Mouse (Mus musculus) heart, embryonic 13.5 days (tissue): ENCODE measurements around the gene Fars2. TPM values are rescaled to one million over a fixed set of nuclear protein-coding genes. Genes with fewer than 3 reads are reported as not detected.

Experiments used
- ATAC-seq: fragments of 200-750 bp; cut with Nextera tagmentation; 2 replicates; pipeline ENCODE4 v1.8.0; 2017; ENCODE audit warnings: moderate TSS enrichment; ENCODE audit not compliant: insufficient number of reproducible peaks, low FRiP score, low TSS enrichment; ENCODE audit errors: extremely low read depth
- H3K27ac ChIP-seq: fragments of 300-500 bp; sonication (generic); replicated peaks from 2 replicates; pipeline ENCODE4 v1.5.1; 2015; ENCODE audit warnings: moderate library complexity, mild to moderate bottlenecking, inconsistent platforms
- H3K27me3 ChIP-seq: fragments of 300-500 bp; sonication (generic); replicated peaks from 2 replicates; pipeline ENCODE4 v1.6.1; 2015; ENCODE audit warnings: mild to moderate bottlenecking, inconsistent platforms
- H3K36me3 ChIP-seq: fragments of 300-500 bp; sonication (generic); 2 replicates; pipeline ENCODE4 v1.6.1; 2015; ENCODE audit warnings: mild to moderate bottlenecking, inconsistent platforms
- H3K4me1 ChIP-seq: fragments of 300-500 bp; sonication (generic); 2 replicates; pipeline ENCODE4 v1.6.1; 2015; ENCODE audit warnings: inconsistent platforms
- H3K4me2 ChIP-seq: fragments of 300-500 bp; sonication (generic); 2 replicates; pipeline ENCODE4 v1.6.1; 2015; ENCODE audit warnings: inconsistent platforms, mild to moderate bottlenecking, moderate library complexity
- H3K4me3 ChIP-seq: fragments of 300-500 bp; sonication (generic); 2 replicates; pipeline ENCODE4 v1.5.1; 2015; ENCODE audit warnings: moderate library complexity, mild to moderate bottlenecking, inconsistent platforms
- H3K9ac ChIP-seq: fragments of 300-500 bp; sonication (generic); 2 replicates; pipeline ENCODE4 v1.6.1; 2015; ENCODE audit warnings: inconsistent platforms, mild to moderate bottlenecking, moderate library complexity
- H3K9me3 ChIP-seq: fragments of 300-500 bp; sonication (generic); 2 replicates; pipeline ENCODE4 v1.6.1; 2016; ENCODE audit warnings: inconsistent platforms
- WGBS: fragments of 180-500 bp; shearing (Covaris S2); methylation state at CpG from one replicate; pipeline ENCODE4 v1.1.7; 2015; ENCODE audit warnings: mixed read lengths; 5-methylcytosine and 5-hydroxymethylcytosine counted together
- polyA plus RNA-seq: library from polyadenylated mRNA; unstranded; fragments of >200 nt; fragmentation: Nextera tagmentation; extraction: Ambion mirVana; gene quantifications from 2 replicates; pipeline ENCODE4 v1.2.1, GENCODE M21; 2015

The Fars2 gene
- polyA plus RNA-seq, 1 experiment from 2014 or later: 54.3 TPM

DNA sequence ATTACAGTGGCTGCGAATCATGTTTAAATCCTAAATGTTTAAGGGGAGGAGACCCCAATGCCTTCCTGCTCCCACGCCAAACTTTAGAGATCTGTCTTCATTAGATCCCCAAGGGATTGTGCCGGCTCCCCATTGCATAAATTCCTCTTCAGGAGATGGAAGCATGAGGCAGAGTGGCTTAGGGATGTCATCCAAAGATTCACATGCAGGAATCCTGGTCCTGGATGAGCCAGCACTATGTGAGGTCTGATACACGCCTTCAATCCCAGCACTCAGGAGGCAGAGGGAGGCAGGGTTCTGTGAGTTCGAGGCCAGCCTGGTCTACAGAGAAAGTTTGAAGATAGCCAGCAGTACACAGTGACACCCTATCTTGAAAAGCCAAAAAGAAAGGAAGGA, 436.0 kb downstream of the Fars2 start:
- Histone ChIP-seq H3K27ac (no peak overlapping the region), H3K9me3 (no peaks in the 10 kb centered on the region), H3K36me3 (no peaks in the 10 kb centered on the region), H3K4me2 (no peak overlapping the region), H3K27me3 (no peaks in the 10 kb centered on the region), H3K9ac (no peak overlapping the region), H3K4me1 (peaks cover 6% of the 10 kb centered on the region; the same call in 1 of the 2 replicates), H3K4me3 (no peak overlapping the region)
- 64% methylated on average over 5 of the region's 5 CpGs for WGBS
- ATAC-seq: no peak

GRCm38 (mm10) chr13:36554743-36555142, 437.5 kb downstream of the Fars2 start:
- no peak overlapping the region for H3K27ac ChIP-seq
- H3K4me2 ChIP-seq: no peak overlapping the region
- 59% methylated on average over 1 of the region's 1 CpGs for WGBS
- H3K9ac ChIP-seq: no peak overlapping the region
- H3K9me3 ChIP-seq: no peaks in the 10 kb centered on the region
- ATAC-seq: no peak
- H3K27me3 ChIP-seq: no peaks in the 10 kb centered on the region
- H3K4me1 ChIP-seq: peaks cover 6% of the 10 kb centered on the region; the same call in 1 of the 2 replicates
- no peak overlapping the region for H3K4me3 ChIP-seq
- no peaks in the 10 kb centered on the region for H3K36me3 ChIP-seq

DNA sequence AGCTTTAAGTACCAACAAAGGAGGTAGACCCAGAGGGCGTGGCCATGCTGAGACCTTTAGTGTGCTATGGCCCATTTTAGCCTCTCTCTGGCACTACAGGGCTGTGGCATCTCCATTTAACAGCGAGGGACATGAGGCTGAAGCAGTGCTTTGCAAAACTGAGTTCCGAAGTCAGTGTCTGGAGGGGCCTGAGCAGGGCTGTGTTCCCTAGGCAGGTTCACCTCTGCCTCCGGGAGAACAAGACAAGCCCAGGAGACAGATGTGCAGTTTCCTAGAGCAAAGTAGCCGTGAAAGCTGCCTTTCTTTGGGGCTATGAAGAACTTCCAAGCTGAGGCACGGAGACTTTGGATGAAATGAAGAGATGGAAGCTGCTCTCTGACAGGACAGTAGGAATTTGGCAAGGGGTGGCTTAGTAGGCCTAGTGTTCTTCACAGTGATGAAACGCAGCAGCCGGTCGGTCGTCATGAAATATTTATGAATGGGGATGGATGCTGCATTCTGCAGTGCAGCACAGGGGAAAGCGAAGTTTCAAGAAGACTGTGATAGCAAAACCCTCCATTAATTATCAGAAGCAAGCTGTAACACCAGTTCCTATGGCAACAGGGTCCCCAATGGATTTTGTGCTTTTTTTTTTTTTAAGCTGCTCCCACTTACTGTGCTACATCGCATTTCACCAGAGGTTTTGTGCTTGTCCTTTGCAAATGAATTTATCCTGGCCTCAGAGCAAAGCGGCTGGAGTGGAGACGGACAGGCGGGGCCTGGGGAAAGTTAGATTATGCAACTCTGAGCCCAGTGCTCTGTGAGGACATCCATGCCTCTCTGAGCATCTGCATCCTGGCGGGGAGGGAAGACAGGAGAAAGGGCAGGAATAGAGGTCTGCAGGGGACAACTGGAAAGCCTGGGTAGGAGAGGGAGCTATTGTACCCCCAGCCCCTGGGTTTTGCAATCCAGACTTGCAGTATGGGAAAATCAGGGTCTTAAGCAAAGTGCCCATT, 445.5 kb downstream of the Fars2 start:
- no peak overlapping the region for H3K27ac ChIP-seq
- no peak overlapping the region for H3K4me3 ChIP-seq
- no peaks in the 10 kb centered on the region for H3K27me3 ChIP-seq
- H3K36me3 ChIP-seq: no peaks in the 10 kb centered on the region
- ATAC-seq: no peak
- no peaks in the 10 kb centered on the region for H3K9me3 ChIP-seq
- 69% methylated on average over 16 of the region's 16 CpGs for WGBS
- H3K4me2 ChIP-seq: no peak overlapping the region
- H3K9ac ChIP-seq: no peak overlapping the region
- H3K4me1 ChIP-seq: peaks cover 17% of the 10 kb centered on the region

DNA sequence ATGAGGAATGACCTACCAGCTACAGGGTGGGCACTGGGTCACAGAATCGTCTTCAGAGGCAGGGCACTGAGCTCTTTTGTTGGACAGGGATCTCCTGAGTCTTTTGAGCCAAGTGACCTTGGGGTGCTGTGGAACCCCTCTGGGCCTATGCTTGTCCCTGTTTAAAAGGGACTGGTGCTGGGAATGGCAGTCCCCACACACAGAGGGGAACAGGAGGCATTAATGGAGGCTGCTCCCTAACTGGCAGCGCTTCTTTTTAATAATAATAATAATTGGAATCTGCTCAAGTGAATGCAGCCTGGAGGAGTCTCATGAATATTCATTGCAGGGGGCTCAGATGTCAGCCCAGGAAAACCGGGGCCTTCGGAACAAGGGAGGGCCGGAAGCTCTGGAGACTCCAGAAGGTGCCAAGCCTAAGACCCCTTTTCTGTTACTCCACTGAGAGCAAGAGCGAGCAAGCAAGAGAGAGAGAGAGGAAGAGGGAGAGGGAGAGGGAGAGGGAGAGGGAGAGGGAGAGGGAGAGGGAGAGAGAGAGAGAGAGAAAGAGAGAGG, 447.6 kb downstream of the Fars2 start:
- Histone ChIP-seq H3K9ac (no peak overlapping the region), H3K9me3 (no peaks in the 10 kb centered on the region), H3K4me3 (no peak overlapping the region), H3K27ac (no peak overlapping the region), H3K4me2 (no peak overlapping the region), H3K4me1 (peaks cover 19% of the 10 kb centered on the region), H3K27me3 (no peaks in the 10 kb centered on the region), H3K36me3 (no peaks in the 10 kb centered on the region)
- WGBS: 49% methylated on average over 6 of the region's 6 CpGs
- no peak for ATAC-seq

GRCm38 (mm10) chr13:36576781-36577180, 459.6 kb downstream of the Fars2 start:
- Histone ChIP-seq H3K27ac (no peak overlapping the region), H3K27me3 (peaks cover 3% of the 10 kb centered on the region; the same call in 1 of the 2 replicates), H3K36me3 (no peaks in the 10 kb centered on the region), H3K9me3 (no peaks in the 10 kb centered on the region), H3K4me2 (no peak overlapping the region), H3K4me1 (no peaks in the 10 kb centered on the region), H3K4me3 (no peak overlapping the region), H3K9ac (no peak overlapping the region)
- no peak for ATAC-seq
- 59% methylated on average over 4 of the region's 4 CpGs for WGBS

DNA sequence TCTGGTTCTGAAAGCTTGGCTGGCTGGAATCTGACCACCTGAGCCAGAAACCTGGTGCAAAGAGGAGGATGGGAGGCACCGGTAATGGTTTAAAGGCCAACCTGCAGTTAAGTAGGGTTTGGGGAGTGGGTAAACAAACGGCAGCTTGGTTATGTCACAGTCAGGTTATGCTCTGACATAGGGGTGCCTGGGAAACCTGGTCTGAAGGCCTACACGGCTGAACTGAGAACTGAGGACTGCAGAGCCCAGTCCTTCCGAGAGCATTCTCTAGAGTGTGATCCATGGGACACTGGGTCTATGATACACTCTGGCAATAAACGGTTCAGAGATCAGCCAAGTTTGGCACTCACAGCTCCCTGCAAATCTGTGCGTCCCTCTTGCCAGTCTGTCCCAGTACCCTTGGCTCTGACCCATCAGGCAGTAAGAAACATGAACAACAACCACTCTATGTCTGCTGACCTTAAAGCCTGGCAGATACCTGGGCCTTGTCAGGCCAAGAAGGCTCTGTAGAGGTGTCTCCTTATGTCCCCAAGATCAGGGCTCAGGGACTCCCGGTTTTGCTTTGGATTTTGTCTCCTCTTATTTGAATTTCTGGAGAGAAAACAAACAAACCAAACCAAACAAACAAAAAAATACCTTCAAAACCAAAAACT, 460.8 kb downstream of the Fars2 start:
- ATAC-seq: no peak
- Histone ChIP-seq H3K4me3 (peak overlapping the region; percentile 55), H3K27ac (peak overlapping the region; percentile 48; the same call in 1 of the 2 replicates), H3K9ac (peak overlapping the region; percentile 81; the same call in 1 of the 2 replicates), H3K27me3 (peaks cover 7% of the 10 kb centered on the region), H3K36me3 (no peaks in the 10 kb centered on the region), H3K4me1 (peaks cover 13% of the 10 kb centered on the region), H3K9me3 (no peaks in the 10 kb centered on the region), H3K4me2 (peak overlapping the region; percentile 71)
- WGBS: 37% methylated on average over 7 of the region's 7 CpGs

- Histone ChIP-seq H3K9me3 (no peaks in the 10 kb centered on the region), H3K4me1 (peaks cover 19% of the 10 kb centered on the region), H3K9ac (peak overlapping the region; percentile 81), H3K36me3 (no peaks in the 10 kb centered on the region), H3K4me2 (peak overlapping the region; percentile 71), H3K27ac (no peak overlapping the region), H3K27me3 (peaks cover 13% of the 10 kb centered on the region), H3K4me3 (peak overlapping the region; percentile 55)
- peak; percentile 61; the same call in 1 of the 2 replicates for ATAC-seq
- 3% methylated on average over 38 of the region's 41 CpGs for WGBS
Measured at GRCm38 (mm10) chr13:36578569-36579333, 461.5 kb downstream of the Fars2 start.

DNA sequence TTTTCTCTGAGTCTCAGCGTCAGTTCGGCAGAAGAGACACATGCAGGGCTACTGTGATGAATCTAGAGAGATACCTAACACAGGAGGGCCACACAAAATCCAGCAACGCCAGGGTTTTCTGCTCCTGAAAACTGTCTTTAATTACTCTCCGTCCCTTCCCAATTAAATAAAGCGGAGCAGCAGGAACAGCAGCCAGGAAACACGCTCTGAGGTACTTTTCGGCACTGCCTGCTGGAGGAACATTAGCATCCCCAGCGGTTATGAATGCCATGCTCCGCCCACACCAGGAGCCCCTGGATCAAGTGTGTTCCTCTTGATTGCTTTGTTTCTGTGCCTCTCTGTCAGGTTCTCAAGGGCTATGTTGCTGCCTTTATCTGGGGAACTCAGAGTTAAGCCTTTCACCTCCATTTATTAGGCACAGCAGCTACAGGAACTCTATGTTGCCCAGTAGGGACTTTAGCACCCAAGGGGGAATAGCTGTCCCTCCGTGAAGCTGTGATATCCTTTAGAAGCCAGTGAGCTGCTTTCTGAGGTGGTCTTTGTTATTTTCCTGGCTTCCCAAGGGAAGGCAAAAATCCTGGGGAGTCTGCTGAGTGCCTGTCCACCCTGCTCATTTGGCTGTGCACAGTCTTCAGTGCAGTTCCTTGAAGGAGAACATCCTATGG, 465.3 kb downstream of the Fars2 start:
- no peak for ATAC-seq
- Histone ChIP-seq H3K27ac (no peak overlapping the region), H3K4me3 (no peak overlapping the region), H3K9me3 (no peaks in the 10 kb centered on the region), H3K4me2 (peak overlapping the region; percentile 60), H3K27me3 (peaks cover 15% of the 10 kb centered on the region), H3K9ac (no peak overlapping the region), H3K4me1 (peaks cover 19% of the 10 kb centered on the region), H3K36me3 (no peaks in the 10 kb centered on the region)
- 17% methylated on average over 10 of the region's 10 CpGs for WGBS

DNA sequence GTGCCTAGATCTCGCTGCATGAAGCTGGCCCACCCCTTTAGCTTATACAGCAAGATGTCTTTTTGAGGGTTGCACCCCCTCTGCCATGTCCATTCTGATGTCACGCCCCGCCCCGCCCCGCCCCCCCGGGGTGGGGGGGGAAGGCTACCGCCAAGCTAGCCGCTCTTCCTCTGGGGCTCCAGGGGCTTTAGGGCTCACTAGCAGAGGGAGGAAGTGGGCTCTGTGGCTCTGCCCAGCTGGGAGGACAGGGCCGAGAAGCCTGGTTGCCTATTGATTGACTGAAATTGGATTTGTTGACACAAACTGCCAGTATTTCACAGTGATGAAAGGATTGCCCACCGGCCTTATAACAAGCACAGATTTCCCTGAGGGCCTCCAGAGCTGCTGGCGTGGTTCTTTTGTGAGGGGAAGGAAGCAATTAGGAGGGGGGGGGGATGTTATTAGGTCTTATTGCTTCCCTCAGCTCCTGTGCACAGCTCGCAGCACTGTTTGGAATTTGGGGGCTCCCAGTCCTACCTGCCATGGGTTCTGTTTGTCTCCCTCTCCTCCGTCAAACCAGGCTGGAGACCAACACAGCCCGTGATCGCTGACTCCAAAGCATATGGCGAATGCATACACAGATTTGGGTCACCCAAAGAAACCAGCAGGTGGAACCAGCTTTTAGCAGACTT, 466.4 kb downstream of the Fars2 start:
- Histone ChIP-seq H3K27ac (no peak overlapping the region), H3K4me2 (no peak overlapping the region), H3K9me3 (no peaks in the 10 kb centered on the region), H3K36me3 (no peaks in the 10 kb centered on the region), H3K4me1 (peaks cover 19% of the 10 kb centered on the region), H3K9ac (no peak overlapping the region), H3K4me3 (no peak overlapping the region), H3K27me3 (peaks cover 15% of the 10 kb centered on the region)
- WGBS: 39% methylated on average over 16 of the region's 16 CpGs
- ATAC-seq: no peak

GRCm38 (mm10) chr13:36584197-36584596, 467.0 kb downstream of the Fars2 start:
- no peak for ATAC-seq
- 57% methylated on average over 7 of the region's 7 CpGs for WGBS

More at GRCm38 (mm10) chr13:36584197-36584596, 467.0 kb downstream of the Fars2 start:
- Histone ChIP-seq H3K4me1 (peaks cover 19% of the 10 kb centered on the region), H3K27me3 (peaks cover 15% of the 10 kb centered on the region), H3K9me3 (no peaks in the 10 kb centered on the region), H3K9ac (no peak overlapping the region), H3K4me2 (no peak overlapping the region), H3K27ac (no peak overlapping the region), H3K4me3 (no peak overlapping the region), H3K36me3 (no peaks in the 10 kb centered on the region)
